Mouse (Mus musculus): Measurements from ENCODE around the gene Fez2. TPM values are rescaled to one million over a fixed set of nuclear protein-coding genes. Genes with fewer than 3 reads are reported as not detected.

The Fez2 gene
- polyA plus RNA-seq, 2 experiments, result 33.6 to 44.1 TPM

DNA sequence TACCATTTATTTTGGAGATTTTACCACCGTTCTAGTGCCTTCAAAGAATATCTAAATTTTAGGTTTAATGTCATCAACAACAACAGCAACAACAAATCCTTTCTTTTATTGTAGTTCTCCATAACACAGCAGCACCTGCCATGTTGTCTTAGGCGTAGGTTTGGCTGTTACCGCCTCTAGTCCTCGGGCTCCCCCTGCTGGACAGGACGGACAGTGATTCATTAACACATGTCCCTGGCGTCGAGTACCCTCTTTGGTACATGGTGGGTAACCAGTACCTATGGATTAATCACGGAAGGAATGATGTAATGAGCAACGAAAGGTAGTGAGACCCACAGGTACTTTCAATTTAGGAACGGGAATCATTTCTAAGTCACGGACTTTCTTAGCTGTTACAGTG, 37.2 kb upstream of the Fez2 start:
- Histone ChIP-seq H3K27me3 (ENCODE audit: control insufficient read depth, insufficient read depth, low read length) (no peaks in the 10 kb centered on the region), H3K36me3 (ENCODE audit: control insufficient read depth, insufficient read depth, low read length) (no peaks in the 10 kb centered on the region), H3K4me2 (replicated peaks; ENCODE audit: low read depth, low read length, severe bottlenecking) (no peak overlapping the region), H3K9me3 (ENCODE audit: control insufficient read depth, low read length) (no peaks in the 10 kb centered on the region), H3K4me3 (replicated peaks; ENCODE audit: low read length) (no peak overlapping the region), H3K27ac (replicated peaks; ENCODE audit: low read depth, low read length) (no peak overlapping the region), H3K9ac (ENCODE audit: low read depth, low read length, severe bottlenecking) (no peak overlapping the region), H3K4me1 (ENCODE audit: control insufficient read depth, insufficient read depth, low read length) (peaks cover 3% of the 10 kb centered on the region; the same call in 1 of the 2 replicates)
- no peak for TF ChIP-seq POLR2A (IDR thresholded peaks at IDR 0.05; ENCODE audit: borderline replicate concordance, extremely low read depth, insufficient read depth, insufficient read length)
- DNase-seq (ENCODE audit: low spot score), result peak; percentile 36
- WGBS, result 33% methylated on average over 11 of the region's 11 CpGs
- peak; percentile 47; the same call in 1 of the 2 replicates for ATAC-seq (ENCODE audit: low FRiP score, low read depth)

DNA sequence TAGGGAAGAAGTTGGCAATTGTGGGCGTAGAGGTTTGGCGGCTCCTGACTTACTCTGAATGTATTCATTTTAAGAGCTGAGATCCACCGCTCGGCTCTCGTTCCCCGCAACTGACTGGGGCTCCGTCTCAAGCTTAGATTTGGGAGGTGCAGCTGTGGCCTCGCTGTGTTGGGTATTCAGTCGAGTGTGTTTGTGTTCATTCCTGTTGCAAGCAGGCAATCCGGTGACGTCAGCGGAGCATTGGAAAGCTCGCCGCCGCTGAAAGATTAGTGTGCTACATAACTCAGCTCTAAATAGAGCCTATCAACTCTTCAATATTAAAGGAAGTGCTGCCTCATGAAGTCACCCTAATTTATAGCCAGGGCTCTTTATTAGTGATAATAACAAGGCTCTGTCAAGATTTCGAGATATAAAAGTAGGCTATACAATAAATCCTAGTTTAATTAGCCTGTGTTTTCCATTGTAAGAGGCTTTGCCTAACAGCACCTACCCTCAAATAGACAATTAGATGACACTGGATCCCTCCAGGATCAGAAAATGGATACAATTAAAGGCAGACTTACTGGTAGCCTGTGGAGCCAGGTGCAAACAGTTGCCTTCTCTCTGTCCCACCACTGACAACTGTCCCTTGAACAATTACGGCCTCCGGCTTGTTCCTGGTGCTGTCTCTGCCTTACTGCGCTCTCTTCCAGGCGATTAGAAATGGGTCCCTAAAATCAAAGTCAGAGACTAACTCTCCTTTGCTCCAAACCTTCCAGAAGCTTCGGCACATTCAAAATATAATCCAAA, 36.4 kb upstream of the Fez2 start:
- 62% methylated on average over 21 of the region's 21 CpGs for WGBS
- H3K9ac ChIP-seq (ENCODE audit: low read depth, low read length, severe bottlenecking), result no peak overlapping the region
- no peak overlapping the region for H3K4me3 ChIP-seq (replicated peaks; ENCODE audit: low read length)
- no peaks in the 10 kb centered on the region for H3K36me3 ChIP-seq (ENCODE audit: control insufficient read depth, insufficient read depth, low read length)
- no peaks in the 10 kb centered on the region for H3K27me3 ChIP-seq (ENCODE audit: control insufficient read depth, insufficient read depth, low read length)
- TF ChIP-seq POLR2A (IDR thresholded peaks at IDR 0.05; ENCODE audit: borderline replicate concordance, extremely low read depth, insufficient read depth, insufficient read length), result no peak
- no peak overlapping the region for H3K4me2 ChIP-seq (replicated peaks; ENCODE audit: low read depth, low read length, severe bottlenecking)
- DNase-seq (ENCODE audit: low spot score) (no peak), ATAC-seq (ENCODE audit: low FRiP score, low read depth) (no peak)
- H3K4me1 ChIP-seq (ENCODE audit: control insufficient read depth, insufficient read depth, low read length), result peaks cover 5% of the 10 kb centered on the region; the same call in 1 of the 2 replicates
- H3K9me3 ChIP-seq (ENCODE audit: control insufficient read depth, low read length), result no peaks in the 10 kb centered on the region
- H3K27ac ChIP-seq (replicated peaks; ENCODE audit: low read depth, low read length), result no peak overlapping the region

DNA sequence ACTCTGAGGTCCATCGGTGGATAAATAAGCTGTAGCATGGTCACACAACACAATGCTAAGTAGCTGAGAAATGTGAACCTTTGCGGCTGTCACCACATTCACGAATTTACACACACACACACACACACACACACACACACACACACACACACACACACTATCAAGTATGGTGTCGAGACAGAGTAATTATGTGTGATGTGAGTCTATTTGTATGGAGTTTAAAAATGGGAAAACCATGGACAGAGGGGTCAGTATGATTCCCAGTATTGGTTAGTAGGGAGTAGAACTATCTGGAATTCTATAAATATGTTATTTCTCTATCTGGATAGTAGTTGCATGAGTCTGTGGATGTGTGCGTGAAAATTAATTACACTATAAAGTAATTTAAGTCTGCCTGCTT, 35.6 kb upstream of the Fez2 start:
- no peak for ATAC-seq (ENCODE audit: low FRiP score, low read depth)
- no peak for TF ChIP-seq POLR2A (IDR thresholded peaks at IDR 0.05; ENCODE audit: borderline replicate concordance, extremely low read depth, insufficient read depth, insufficient read length)
- Histone ChIP-seq H3K27ac (replicated peaks; ENCODE audit: low read depth, low read length) (no peak overlapping the region), H3K9ac (ENCODE audit: low read depth, low read length, severe bottlenecking) (no peak overlapping the region), H3K27me3 (ENCODE audit: control insufficient read depth, insufficient read depth, low read length) (no peaks in the 10 kb centered on the region), H3K4me3 (replicated peaks; ENCODE audit: low read length) (no peak overlapping the region), H3K36me3 (ENCODE audit: control insufficient read depth, insufficient read depth, low read length) (no peaks in the 10 kb centered on the region), H3K4me1 (ENCODE audit: control insufficient read depth, insufficient read depth, low read length) (peaks cover 7% of the 10 kb centered on the region; the same call in 1 of the 2 replicates), H3K4me2 (replicated peaks; ENCODE audit: low read depth, low read length, severe bottlenecking) (no peak overlapping the region), H3K9me3 (ENCODE audit: control insufficient read depth, low read length) (no peaks in the 10 kb centered on the region)
- DNase-seq (ENCODE audit: low spot score), result no peak
- 91% methylated on average over 5 of the region's 5 CpGs for WGBS

DNA sequence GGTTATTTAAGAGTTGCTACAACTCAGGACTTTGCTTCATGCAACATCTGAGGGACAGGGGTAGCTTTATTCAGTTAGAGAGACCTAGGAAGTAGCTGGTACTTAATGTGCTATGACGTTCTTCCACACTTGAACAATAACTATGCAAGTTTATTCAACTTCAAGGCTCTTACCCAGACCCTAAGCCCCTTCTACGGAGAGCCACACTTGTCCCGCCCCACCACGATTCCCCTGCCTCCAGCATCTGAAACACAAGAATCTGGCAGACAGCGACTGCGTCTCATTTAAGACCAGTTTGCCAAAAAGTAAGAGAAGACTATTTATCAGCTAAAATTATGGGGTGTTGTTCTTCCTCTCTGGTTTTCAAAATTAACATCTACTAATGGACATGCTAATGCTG, 33.9 kb upstream of the Fez2 start:
- Histone ChIP-seq H3K4me3 (replicated peaks; ENCODE audit: low read length) (no peak overlapping the region), H3K4me1 (ENCODE audit: control insufficient read depth, insufficient read depth, low read length) (peaks cover 7% of the 10 kb centered on the region; the same call in 1 of the 2 replicates), H3K27ac (replicated peaks; ENCODE audit: low read depth, low read length) (no peak overlapping the region), H3K4me2 (replicated peaks; ENCODE audit: low read depth, low read length, severe bottlenecking) (no peak overlapping the region), H3K9me3 (ENCODE audit: control insufficient read depth, low read length) (no peaks in the 10 kb centered on the region), H3K27me3 (ENCODE audit: control insufficient read depth, insufficient read depth, low read length) (no peaks in the 10 kb centered on the region), H3K9ac (ENCODE audit: low read depth, low read length, severe bottlenecking) (no peak overlapping the region), H3K36me3 (ENCODE audit: control insufficient read depth, insufficient read depth, low read length) (no peaks in the 10 kb centered on the region)
- no peak for TF ChIP-seq POLR2A (IDR thresholded peaks at IDR 0.05; ENCODE audit: borderline replicate concordance, extremely low read depth, insufficient read depth, insufficient read length)
- 69% methylated on average over 6 of the region's 6 CpGs for WGBS
- DNase-seq (ENCODE audit: low spot score) (no peak), ATAC-seq (ENCODE audit: low FRiP score, low read depth) (no peak)

DNA sequence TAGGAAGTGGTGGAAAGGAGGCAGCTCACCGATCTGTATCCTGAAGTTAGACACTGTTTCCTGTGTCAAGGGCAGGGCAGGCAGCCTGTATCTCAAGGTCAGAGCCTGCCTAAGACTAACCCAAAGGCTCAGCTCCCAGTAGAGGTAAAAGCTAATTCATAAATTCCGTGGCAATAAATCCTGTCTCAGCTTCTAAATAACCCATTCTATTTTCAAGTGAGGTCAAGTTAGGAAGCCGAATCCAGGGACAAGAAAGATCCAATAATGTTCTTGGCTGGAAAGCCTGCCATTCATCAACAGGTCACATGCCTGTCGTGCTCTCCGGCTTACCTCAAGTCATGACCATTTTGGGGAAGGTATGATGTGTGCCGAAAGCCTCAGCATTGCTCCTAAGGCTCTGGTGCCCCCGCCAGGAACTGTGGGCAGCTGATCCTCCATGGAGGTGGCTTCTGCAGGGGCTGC, 33.4 kb upstream of the Fez2 start:
- Histone ChIP-seq H3K4me3 (replicated peaks; ENCODE audit: low read length) (no peak overlapping the region), H3K4me2 (replicated peaks; ENCODE audit: low read depth, low read length, severe bottlenecking) (no peak overlapping the region), H3K27ac (replicated peaks; ENCODE audit: low read depth, low read length) (no peak overlapping the region), H3K4me1 (ENCODE audit: control insufficient read depth, insufficient read depth, low read length) (peaks cover 7% of the 10 kb centered on the region; the same call in 1 of the 2 replicates), H3K9ac (ENCODE audit: low read depth, low read length, severe bottlenecking) (no peak overlapping the region), H3K27me3 (ENCODE audit: control insufficient read depth, insufficient read depth, low read length) (no peaks in the 10 kb centered on the region), H3K36me3 (ENCODE audit: control insufficient read depth, insufficient read depth, low read length) (no peaks in the 10 kb centered on the region), H3K9me3 (ENCODE audit: control insufficient read depth, low read length) (no peaks in the 10 kb centered on the region)
- no peak for TF ChIP-seq POLR2A (IDR thresholded peaks at IDR 0.05; ENCODE audit: borderline replicate concordance, extremely low read depth, insufficient read depth, insufficient read length)
- ATAC-seq (ENCODE audit: low FRiP score, low read depth), result no peak
- no peak for DNase-seq (ENCODE audit: low spot score)
- WGBS, result 48% methylated on average over 7 of the region's 7 CpGs

Measured in limb, embryonic 14.5 days (tissue).